Mouse (Mus musculus): ENCODE measurements at regions not wholly inside any gene's neighbourhood (a gene's known extent, or its start where the extent isn't known, plus 50 kb on each side); places are given as distances from the start of the nearest gene placed in this dataset.

DNA sequence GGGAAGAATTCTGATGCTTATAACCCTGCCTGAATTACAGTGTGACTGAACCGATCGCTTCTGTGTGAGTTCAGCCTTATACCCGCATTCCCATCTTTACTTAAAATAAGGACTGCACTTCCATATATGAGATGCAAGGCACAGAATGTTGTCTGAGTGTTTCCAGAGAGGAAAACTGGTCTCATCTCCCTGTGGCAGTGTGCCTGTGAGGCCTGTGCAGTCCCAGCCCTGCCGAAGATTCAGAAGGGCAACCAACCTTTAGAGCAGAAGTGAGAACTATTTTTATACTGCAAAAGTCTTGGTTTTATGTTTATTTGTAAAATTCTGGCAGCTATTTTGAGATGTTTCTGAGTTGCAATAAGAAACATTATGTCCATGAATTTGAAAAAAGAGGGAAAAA lies 432.5 kb downstream of the Rnf144a start:
- no peaks in the 10 kb centered on the region for H3K4me1 ChIP-seq (ENCODE audit: control insufficient read depth in 1 of 2, insufficient read depth in 2 of 2)
- H3K4me2 ChIP-seq (ENCODE audit: insufficient read depth, low read depth, poor library complexity, severe bottlenecking): no peak overlapping the region
- dilution Hi-C loops (cut with MboI; ENCODE audit: extremely low pct_ligation_motif_present, extremely low pct_unique_long_range_greater_than_20kb, low sequenced_read_pairs): no loop called here
- in situ Hi-C loops (cut with MboI; ENCODE audit: low pct_ligation_motif_present, low pct_unique_long_range_greater_than_20kb, low sequenced_read_pairs): no loop called here
- H3K27ac ChIP-seq (ENCODE audit: insufficient read depth, low read depth): no peak overlapping the region
- no peaks in the 10 kb centered on the region for H3K9me3 ChIP-seq (replicated peaks; ENCODE audit: low read length)
- no peak for DNase-seq (ENCODE audit: extremely low read depth)
- H3K36me3 ChIP-seq (replicated peaks in 1 of 2; ENCODE audit: control insufficient read depth in 1 of 2, insufficient read depth in 1 of 2, low read length in 1 of 2): no peaks in the 10 kb centered on the region
- H3K4me3 ChIP-seq (replicated peaks in 1 of 3; ENCODE audit: low read depth in 2 of 3, low read length in 2 of 3, poor library complexity in 1 of 3): no peak overlapping the region
- H3K79me2 ChIP-seq (replicated peaks; ENCODE audit: control insufficient read depth, extremely low read depth, insufficient read depth, poor library complexity, severe bottlenecking): no peaks in the 10 kb centered on the region
- H3K27me3 ChIP-seq (replicated peaks): no peaks in the 10 kb centered on the region
- TF ChIP-seq PAX5 (IDR thresholded peaks at IDR 0.05; ENCODE audit: low read length): no peak
- no peak for TF ChIP-seq POLR2A (IDR thresholded peaks at IDR 0.05; ENCODE audit: low read depth, low read length)
- no peak for TF ChIP-seq TCF12 (IDR thresholded peaks at IDR 0.05; ENCODE audit: low read depth, low read length)
- no peak for TF ChIP-seq MAFK (IDR thresholded peaks at IDR 0.05; ENCODE audit: insufficient replicate concordance, low read length)
- TF ChIP-seq MYC (IDR thresholded peaks at IDR 0.05; ENCODE audit: low read depth, low read length): no peak
- no peak for TF ChIP-seq MAZ (IDR thresholded peaks at IDR 0.05; ENCODE audit: low read depth, low read length)
- TF ChIP-seq BHLHE40 (IDR thresholded peaks at IDR 0.05; ENCODE audit: low read depth, low read length): no peak
- TF ChIP-seq MXI1 (IDR thresholded peaks at IDR 0.05; ENCODE audit: low read depth, low read length): no peak
- TF ChIP-seq NRF1 (IDR thresholded peaks at IDR 0.05; ENCODE audit: low read depth, low read length): no peak
- TF ChIP-seq TBP (conservative IDR thresholded peaks at IDR 0.05; ENCODE audit: low read depth, low read length): no peak
- TF ChIP-seq MEF2A (IDR thresholded peaks at IDR 0.05; ENCODE audit: borderline replicate concordance, low read depth, low read length): no peak
- TF ChIP-seq ZKSCAN1 (IDR thresholded peaks at IDR 0.05; ENCODE audit: borderline replicate concordance, low read depth, low read length): no peak
- H3K9ac ChIP-seq (ENCODE audit: insufficient read depth, low read depth): no peak overlapping the region

DNA sequence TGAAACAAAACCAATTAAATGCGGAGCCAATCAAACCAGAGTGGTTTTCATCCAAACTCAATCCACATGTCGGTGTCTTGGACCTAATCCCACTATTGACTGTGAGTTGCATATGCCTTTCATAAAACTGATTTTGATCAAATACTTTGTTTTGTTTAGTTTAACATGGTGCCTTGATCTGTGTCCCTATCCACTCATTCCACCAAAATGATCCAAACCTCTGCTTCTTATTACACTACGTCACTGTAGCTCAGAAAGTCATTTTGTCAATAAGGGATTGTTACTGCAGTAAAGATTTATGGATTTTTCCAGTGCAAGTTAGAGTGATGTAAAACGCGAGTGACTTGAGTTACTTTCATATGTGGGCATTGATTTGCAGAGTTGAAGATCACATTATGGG lies 436.7 kb downstream of the Rnf144a start:
- H3K9me3 ChIP-seq (replicated peaks; ENCODE audit: low read length): no peaks in the 10 kb centered on the region
- no peaks in the 10 kb centered on the region for H3K4me1 ChIP-seq (ENCODE audit: control insufficient read depth in 1 of 2, insufficient read depth in 2 of 2)
- in situ Hi-C loops (cut with MboI; ENCODE audit: low pct_ligation_motif_present, low pct_unique_long_range_greater_than_20kb, low sequenced_read_pairs) (no loop called here), dilution Hi-C loops (cut with MboI; ENCODE audit: extremely low pct_ligation_motif_present, extremely low pct_unique_long_range_greater_than_20kb, low sequenced_read_pairs) (no loop called here)
- no peak for DNase-seq (ENCODE audit: extremely low read depth)
- no peaks in the 10 kb centered on the region for H3K79me2 ChIP-seq (replicated peaks; ENCODE audit: control insufficient read depth, extremely low read depth, insufficient read depth, poor library complexity, severe bottlenecking)
- TF ChIP-seq SIN3A (IDR thresholded peaks at IDR 0.05; ENCODE audit: low read length) (no peak), CHD1 (IDR thresholded peaks at IDR 0.05; ENCODE audit: low read depth, low read length) (no peak), BHLHE40 (IDR thresholded peaks at IDR 0.05; ENCODE audit: low read depth, low read length) (no peak), PAX5 (IDR thresholded peaks at IDR 0.05; ENCODE audit: low read length) (no peak), MXI1 (IDR thresholded peaks at IDR 0.05; ENCODE audit: low read depth, low read length) (no peak), UBTF (IDR thresholded peaks at IDR 0.05; ENCODE audit: low read depth, low read length) (no peak), NELFE (IDR thresholded peaks at IDR 0.05; ENCODE audit: low read depth, low read length) (no peak), CTCF (conservative IDR thresholded peaks at IDR 0.05 in 1 of 2, IDR thresholded peaks at IDR 0.05 in 1 of 2; ENCODE audit: low read depth in 2 of 2, low read length in 2 of 2) (no peak), HCFC1 (IDR thresholded peaks at IDR 0.05; ENCODE audit: low read depth, low read length) (no peak), ELF1 (IDR thresholded peaks at IDR 0.05; ENCODE audit: low read depth, low read length) (no peak), MEF2A (IDR thresholded peaks at IDR 0.05; ENCODE audit: borderline replicate concordance, low read depth, low read length) (no peak), TBP (conservative IDR thresholded peaks at IDR 0.05; ENCODE audit: low read depth, low read length) (no peak), E2F4 (IDR thresholded peaks at IDR 0.05; ENCODE audit: insufficient replicate concordance, low read depth, low read length) (no peak), CHD2 (IDR thresholded peaks at IDR 0.05; ENCODE audit: low read length) (no peak)
- H3K27me3 ChIP-seq (replicated peaks): no peaks in the 10 kb centered on the region
- H3K9ac ChIP-seq (ENCODE audit: insufficient read depth, low read depth): no peak overlapping the region
- H3K4me3 ChIP-seq (replicated peaks in 1 of 3; ENCODE audit: low read depth in 2 of 3, low read length in 2 of 3, poor library complexity in 1 of 3): no peak overlapping the region
- H3K36me3 ChIP-seq (replicated peaks in 1 of 2; ENCODE audit: control insufficient read depth in 1 of 2, insufficient read depth in 1 of 2, low read length in 1 of 2): no peaks in the 10 kb centered on the region
- H3K27ac ChIP-seq (ENCODE audit: insufficient read depth, low read depth): no peak overlapping the region
- no peak overlapping the region; the same call in 1 of the 2 replicates for H3K4me2 ChIP-seq (ENCODE audit: insufficient read depth, low read depth, poor library complexity, severe bottlenecking)
